Mouse (Mus musculus): ENCODE data around the gene Gm20908.
"Not testable (repeated sequence)": the region's sequence is repeated elsewhere in the genome, so short reads cannot be mapped to it uniquely, and the experiment has no call there.

Gm20908 gene

GRCm38 (mm10) chrY:64472966-64473365 lies at the start of gene Gm20908:
Gene Gm20908 (plus strand): TSS chrY:64473266.
- in situ Hi-C loops (cut with MboI; ENCODE audit: low pct_unique_long_range_greater_than_20kb in 1 of 2, low sequenced_read_pairs in 2 of 2, unreplicated experiment in 1 of 2) = not testable (repeated sequence)
